Mouse (Mus musculus) midbrain, embryonic 10.5 days (tissue): ENCODE results near the gene Gm43518. TPM values are rescaled to one million over a fixed set of nuclear protein-coding genes. Genes with fewer than 3 reads are reported as not detected.

Experiments used
- DNase-seq: peaks from one replicate; pipeline ENCODE4 v3.0.0-alpha.2; 2017; ENCODE audit warnings: low spot score
- H3K27ac ChIP-seq: fragments of 300-500 bp; sonication (generic); replicated peaks from 2 replicates; pipeline ENCODE4 v1.5.1; 2016; ENCODE audit warnings: mild to moderate bottlenecking
- H3K27me3 ChIP-seq: fragments of 300-500 bp; sonication (generic); 2 replicates; pipeline ENCODE4 v1.6.1; 2016; ENCODE audit warnings: low read depth, mild to moderate bottlenecking; ENCODE audit not compliant: poor library complexity, severe bottlenecking
- H3K36me3 ChIP-seq: fragments of 300-500 bp; sonication (generic); 2 replicates; pipeline ENCODE4 v1.6.1; 2016; ENCODE audit warnings: mild to moderate bottlenecking, moderate library complexity
- H3K4me1 ChIP-seq: fragments of 300-500 bp; sonication (generic); 2 replicates; pipeline ENCODE4 v1.6.1; 2016
- H3K4me3 ChIP-seq: fragments of 300-500 bp; sonication (generic); 2 replicates; pipeline ENCODE4 v1.5.1; 2016; ENCODE audit warnings: mild to moderate bottlenecking, moderate library complexity
- H3K9me3 ChIP-seq: fragments of 300-500 bp; sonication (generic); replicated peaks from 2 replicates; pipeline ENCODE4 v1.6.1; 2016; ENCODE audit warnings: mild to moderate bottlenecking
- WGBS: fragments of 180-500 bp; shearing (Covaris S2); methylation state at CpG from one replicate; pipeline ENCODE4 v1.1.7; 2016; 5-methylcytosine and 5-hydroxymethylcytosine counted together
- polyA plus RNA-seq: library from polyadenylated mRNA; unstranded; fragments of >200 nt; fragmentation: Nextera tagmentation; extraction: Ambion mirVana; gene quantifications from 2 replicates; pipeline ENCODE4 v1.2.1, GENCODE M21; 2016

Gm43518 gene
- polyA plus RNA-seq, 1 experiment from 2014 or later = 1.9 TPM

DNA sequence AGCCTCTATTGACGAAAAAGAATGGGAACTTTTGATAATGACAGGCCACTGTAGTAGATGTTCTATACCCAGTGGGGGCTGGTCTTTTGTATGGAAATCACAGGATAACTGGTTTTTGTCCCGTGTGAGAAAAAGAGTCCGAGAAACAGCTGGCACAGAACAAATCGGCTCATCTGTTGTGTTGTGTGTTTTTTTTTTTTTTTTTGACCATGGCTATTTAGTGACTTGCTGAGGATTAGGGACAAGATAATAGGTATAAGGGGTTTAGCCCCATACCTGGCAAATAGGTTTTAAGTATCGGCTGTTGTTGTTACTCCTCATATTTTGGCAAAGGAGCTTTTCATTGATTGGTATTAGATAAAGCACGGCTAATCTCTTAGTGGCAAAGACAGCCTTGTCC lies 45.2 kb downstream of the Gm43518 start:
- H3K27me3 ChIP-seq = peaks cover 49% of the 10 kb centered on the region
- no peak for DNase-seq
- H3K27ac ChIP-seq = no peak overlapping the region
- peaks cover 32% of the 10 kb centered on the region for H3K4me1 ChIP-seq
- 74% methylated on average over 6 of the region's 6 CpGs for WGBS
- no peak overlapping the region for H3K4me3 ChIP-seq
- H3K9me3 ChIP-seq = no peaks in the 10 kb centered on the region
- H3K36me3 ChIP-seq = no peaks in the 10 kb centered on the region

DNA sequence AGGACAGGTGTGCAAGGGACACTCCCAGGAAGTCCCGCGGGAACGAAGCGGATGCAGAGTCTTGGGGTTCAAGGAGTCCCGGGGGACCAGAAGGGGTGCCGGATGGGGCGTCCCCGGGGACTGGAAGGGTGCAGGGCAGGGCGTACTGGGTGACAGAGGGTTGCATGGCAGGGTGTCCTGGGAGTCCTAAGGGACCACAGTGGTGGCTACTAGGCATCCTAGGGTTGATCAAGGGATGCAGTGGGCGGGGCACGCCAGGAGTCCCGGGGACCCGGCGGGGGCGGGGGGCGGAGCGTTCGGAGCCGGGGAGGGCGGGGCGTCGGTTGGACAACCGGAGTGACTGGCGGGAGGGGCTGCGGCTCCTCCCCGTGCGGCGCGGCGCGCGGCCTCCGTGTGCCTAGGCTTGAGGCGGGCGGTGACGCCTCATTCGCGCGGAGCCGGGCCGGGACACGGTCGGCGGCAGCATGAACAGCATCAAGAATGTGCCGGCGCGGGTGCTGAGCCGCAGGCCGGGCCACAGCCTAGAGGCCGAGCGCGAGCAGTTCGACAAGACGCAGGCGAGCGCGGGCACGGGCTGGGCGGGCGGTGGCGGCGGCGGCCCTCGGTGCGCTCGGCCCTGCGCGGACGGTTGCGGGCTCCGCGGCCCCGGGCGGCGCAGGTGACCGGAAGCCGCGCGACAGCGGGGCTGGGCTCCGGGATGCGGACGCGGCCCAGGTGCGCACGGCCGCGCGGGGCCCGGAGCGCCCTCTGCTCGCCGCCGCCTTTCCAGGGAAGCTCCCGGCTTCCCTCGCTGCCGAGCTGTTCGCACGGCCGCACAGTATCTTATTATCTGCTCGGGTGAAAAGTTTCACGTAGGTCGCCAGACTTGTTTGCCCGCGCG lies 46.3 kb downstream of the Gm43518 start, which contains the start of gene Hip1r:
Gene Hip1r, plus strand, starts transcription at position 330 of the 880 bp plus-strand sequence.
- Histone ChIP-seq H3K36me3 (no peaks in the 10 kb centered on the region), H3K9me3 (no peaks in the 10 kb centered on the region), H3K27me3 (peaks cover 49% of the 10 kb centered on the region), H3K27ac (peak within 1 kb of the TSS; percentile 79), H3K4me1 (peaks cover 37% of the 10 kb centered on the region), H3K4me3 (peak within 1 kb of the TSS; percentile 75)
- 1% methylated on average over 101 of the region's 106 CpGs for WGBS
- peak; percentile 63 for DNase-seq

DNA sequence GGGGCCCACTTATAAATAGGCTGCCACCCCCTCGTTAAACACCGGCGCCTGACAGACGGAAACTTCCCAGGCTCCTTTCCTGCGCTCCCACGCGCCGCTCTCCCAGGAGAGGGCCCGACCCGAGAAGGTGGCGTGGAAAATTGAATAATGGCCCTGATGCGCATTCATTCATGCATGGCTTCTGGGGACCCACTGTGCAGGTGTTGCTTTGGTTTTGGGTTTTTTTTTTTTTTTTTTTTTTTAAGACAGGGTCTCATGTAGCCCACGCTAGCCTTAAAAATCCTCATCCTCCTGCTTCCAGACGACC lies 46.9 kb downstream of the Gm43518 start:
- Histone ChIP-seq H3K36me3 (no peaks in the 10 kb centered on the region), H3K27me3 (peaks cover 49% of the 10 kb centered on the region), H3K9me3 (no peaks in the 10 kb centered on the region), H3K4me1 (peaks cover 37% of the 10 kb centered on the region), H3K4me3 (peak overlapping the region; percentile 75), H3K27ac (peak overlapping the region; percentile 79)
- under 1% methylated on average over 14 of the region's 14 CpGs for WGBS
- no peak for DNase-seq

DNA sequence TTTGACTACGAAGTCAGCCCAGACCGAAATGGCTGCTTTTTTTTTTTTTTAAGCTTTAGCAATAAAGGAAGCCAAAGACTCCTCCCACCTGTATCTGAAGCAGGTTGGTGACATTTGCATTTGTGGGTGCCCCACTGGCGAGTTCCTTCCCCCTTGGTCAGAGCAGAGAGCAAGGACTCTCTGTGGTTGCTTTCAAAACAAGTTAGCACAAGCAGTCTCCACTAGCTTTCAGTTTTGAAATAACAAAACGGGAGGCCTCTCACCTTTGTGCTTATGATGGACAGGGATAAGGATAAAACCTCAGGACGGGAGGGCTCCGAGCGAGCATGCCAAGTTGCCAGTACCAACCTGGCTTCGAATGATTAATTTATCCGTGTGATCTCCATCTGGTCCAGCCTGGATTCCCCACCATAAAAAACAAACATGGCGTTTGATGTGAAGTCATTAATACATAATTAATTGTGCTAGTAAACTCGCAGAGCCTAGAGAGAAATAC lies 47.4 kb downstream of the Gm43518 start:
- H3K36me3 ChIP-seq = no peaks in the 10 kb centered on the region
- H3K27me3 ChIP-seq = peaks cover 49% of the 10 kb centered on the region
- WGBS = 46% methylated on average over 11 of the region's 11 CpGs
- peak overlapping the region; percentile 75 for H3K4me3 ChIP-seq
- peaks cover 42% of the 10 kb centered on the region for H3K4me1 ChIP-seq
- H3K9me3 ChIP-seq = no peaks in the 10 kb centered on the region
- DNase-seq = no peak
- H3K27ac ChIP-seq = no peak overlapping the region

DNA sequence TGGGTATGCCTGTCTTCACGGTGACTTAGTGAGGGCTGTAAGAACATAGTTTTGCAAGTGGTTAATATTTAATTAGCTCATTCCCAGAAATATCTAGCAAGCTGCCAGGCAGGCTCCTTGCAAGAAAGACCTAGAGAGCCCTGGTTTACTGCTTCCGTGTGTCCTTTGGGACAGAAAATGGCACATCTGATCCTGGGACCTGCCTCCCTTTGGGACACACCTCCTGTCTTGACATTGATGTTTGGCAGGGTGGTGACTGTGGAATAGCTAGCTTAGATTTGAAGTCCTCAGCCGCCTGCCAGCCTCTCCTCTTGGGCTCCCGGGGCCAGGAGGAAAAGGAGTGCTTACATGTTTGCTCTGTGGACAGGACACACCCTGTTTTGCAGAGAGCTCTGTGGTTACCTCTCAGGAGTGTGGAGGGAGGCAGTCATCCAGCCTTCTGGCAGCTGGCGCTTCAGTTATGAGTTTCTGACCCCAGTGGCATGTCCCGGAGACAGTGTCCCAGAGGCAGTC lies 48.5 kb downstream of the Gm43518 start:
- H3K4me1 ChIP-seq = peaks cover 48% of the 10 kb centered on the region
- no peak for DNase-seq
- WGBS = 89% methylated on average over 6 of the region's 6 CpGs

DNA sequence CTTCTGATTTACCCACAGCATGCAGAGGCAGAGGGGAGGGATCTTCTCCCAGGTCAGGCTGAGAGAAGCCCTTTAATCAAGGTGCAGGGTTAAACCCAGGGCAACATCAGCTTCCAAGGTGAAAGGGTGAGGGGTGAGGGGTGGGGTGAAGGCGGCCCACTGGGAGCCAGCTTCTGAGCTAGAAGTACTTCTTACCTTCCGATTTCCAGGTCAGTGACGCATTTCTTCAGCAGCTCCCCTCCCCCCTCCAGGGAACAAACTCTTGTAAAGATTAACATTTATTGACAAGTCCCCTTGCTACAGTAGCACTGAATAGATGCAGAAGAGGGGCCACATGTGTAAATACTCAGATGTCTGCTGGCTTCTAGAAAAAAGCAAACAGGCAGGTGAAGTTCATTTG lies 50.0 kb downstream of the Gm43518 start:
- Histone ChIP-seq H3K27me3 (peaks cover 44% of the 10 kb centered on the region), H3K9me3 (no peaks in the 10 kb centered on the region), H3K4me1 (peaks cover 48% of the 10 kb centered on the region), H3K27ac (no peak overlapping the region), H3K4me3 (no peak overlapping the region), H3K36me3 (no peaks in the 10 kb centered on the region)
- DNase-seq = no peak
- WGBS = 55% methylated on average over 3 of the region's 3 CpGs

More for the DNA sequence above, 48.5 kb downstream of the Gm43518 start:
- H3K27ac ChIP-seq = no peak overlapping the region
- H3K4me3 ChIP-seq = no peak overlapping the region
- H3K27me3 ChIP-seq = peaks cover 49% of the 10 kb centered on the region
- no peaks in the 10 kb centered on the region for H3K36me3 ChIP-seq
- no peaks in the 10 kb centered on the region for H3K9me3 ChIP-seq

DNA sequence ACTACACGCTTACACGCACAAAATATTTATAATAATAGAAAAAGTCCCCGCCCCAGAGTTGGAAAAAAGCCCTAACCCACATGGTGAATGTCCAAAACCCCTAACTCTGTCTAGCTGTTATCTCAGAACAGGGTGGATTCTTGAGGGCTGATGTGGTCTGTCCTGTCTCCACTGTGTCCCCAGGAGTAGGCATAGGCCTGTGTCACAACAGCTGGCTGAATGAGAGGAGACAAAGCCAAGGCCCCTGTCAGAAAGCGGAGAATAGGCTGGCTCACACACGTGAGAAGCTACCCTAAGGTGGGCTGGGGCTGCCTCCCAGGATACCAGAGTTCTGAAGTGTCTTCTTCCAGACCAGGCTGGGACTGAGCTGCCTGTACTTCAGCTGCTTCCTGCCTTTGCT lies 50.9 kb downstream of the Gm43518 start:
- H3K4me1 ChIP-seq = peaks cover 46% of the 10 kb centered on the region
- DNase-seq = no peak

DNA sequence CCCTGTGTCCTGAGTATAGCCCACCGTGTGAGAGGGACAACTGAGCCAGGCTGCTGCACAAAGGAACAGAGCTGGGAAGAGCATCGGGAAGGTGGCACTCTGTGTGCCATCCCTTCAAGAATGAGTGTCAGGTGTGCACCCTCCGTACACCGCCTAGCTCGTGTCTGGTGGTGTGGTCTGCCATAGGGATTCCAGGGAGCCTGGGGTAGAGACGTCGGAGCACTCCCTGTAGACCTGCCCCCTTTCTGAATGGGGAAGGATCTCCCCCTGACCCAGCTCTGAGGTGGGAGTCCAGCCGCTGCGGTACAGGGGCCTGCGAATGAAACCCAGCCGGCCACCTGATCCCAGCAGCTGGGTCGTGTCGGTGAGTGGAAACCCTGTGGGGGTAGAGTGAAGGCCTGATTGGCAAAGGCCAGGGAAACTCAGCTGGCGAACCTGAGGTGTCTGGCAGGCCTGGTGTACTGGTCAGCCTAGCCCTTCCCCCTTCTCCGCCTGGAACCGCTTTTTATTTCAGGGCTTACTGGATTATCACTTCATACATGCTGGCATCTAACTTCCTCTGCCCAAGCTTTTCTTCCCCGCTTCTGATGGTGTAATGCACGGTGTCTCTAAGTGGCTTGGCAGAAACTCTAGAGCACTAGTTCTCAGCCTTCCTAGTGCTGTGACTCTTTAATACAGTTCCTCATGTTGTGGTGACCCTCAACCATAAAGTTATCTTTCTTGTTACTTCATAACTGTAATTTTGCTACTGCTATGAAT lies 52.2 kb downstream of the Gm43518 start:
- 82% methylated on average over 18 of the region's 18 CpGs for WGBS
- Histone ChIP-seq H3K4me3 (no peak overlapping the region), H3K9me3 (no peaks in the 10 kb centered on the region), H3K27ac (no peak overlapping the region), H3K36me3 (no peaks in the 10 kb centered on the region), H3K4me1 (peaks cover 35% of the 10 kb centered on the region), H3K27me3 (peaks cover 25% of the 10 kb centered on the region)
- no peak for DNase-seq

More for the DNA sequence above, 50.9 kb downstream of the Gm43518 start:
- Histone ChIP-seq H3K9me3 (no peaks in the 10 kb centered on the region), H3K4me3 (no peak overlapping the region), H3K27me3 (peaks cover 35% of the 10 kb centered on the region), H3K27ac (no peak overlapping the region), H3K36me3 (no peaks in the 10 kb centered on the region)
- WGBS = 86% methylated on average over 5 of the region's 5 CpGs

DNA sequence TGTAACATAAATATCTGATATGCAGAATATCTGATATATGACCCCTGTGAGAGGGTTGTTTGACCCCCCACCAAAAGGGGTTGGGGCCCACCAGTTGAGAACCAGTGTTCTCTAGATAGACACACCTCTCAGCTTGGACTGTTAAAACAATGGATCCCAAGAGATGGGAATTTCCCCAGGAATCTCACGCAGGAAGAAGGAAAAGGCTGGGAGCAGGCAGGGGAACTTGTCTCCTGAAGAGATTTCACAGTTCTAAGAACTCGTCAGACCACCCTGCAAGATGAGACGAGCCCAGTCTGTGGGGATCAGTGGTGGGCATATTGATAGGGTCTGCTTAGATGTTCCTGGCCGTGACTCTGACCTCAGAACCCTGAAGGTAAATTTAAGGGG lies 52.8 kb downstream of the Gm43518 start:
- H3K9me3 ChIP-seq = no peaks in the 10 kb centered on the region

DNA sequence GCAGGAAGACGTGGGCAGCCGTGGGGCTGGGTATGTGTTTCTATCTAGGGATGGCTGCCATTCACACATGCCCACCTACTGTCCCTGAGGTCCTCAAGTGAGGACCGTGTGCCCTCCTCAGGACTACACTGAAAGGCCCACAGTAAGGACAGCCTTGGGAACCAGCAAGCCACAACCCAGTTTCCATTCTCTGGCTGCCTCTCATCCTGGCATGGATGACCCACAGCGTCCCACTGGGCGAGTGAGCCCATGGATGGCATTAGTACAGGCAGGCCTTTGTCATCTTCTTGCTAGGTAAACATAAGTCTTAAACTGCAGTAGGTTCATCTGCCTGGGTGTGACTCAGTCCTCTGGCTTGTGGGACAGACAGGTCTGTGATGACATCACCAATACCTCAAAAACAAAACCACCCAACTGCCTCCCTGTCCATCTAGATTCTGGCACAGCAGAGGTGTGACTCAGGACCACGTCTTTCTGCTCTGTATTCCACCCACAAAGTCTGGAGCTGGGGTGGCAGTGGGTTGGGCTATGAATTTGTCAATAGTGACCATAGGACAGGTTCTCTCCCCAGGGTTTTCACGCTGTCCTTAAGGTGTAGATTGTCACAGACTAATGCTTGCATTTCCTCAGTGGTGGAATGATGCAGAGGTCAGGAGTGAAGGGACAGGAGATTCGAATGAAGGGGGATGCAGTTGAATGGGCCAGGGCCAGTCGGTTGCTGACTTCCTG lies 53.5 kb downstream of the Gm43518 start:
- no peaks in the 10 kb centered on the region for H3K9me3 ChIP-seq
- no peaks in the 10 kb centered on the region for H3K36me3 ChIP-seq
- DNase-seq = no peak
- H3K4me3 ChIP-seq = no peak overlapping the region
- WGBS = 85% methylated on average over 9 of the region's 9 CpGs
- no peak overlapping the region for H3K27ac ChIP-seq
- peaks cover 13% of the 10 kb centered on the region for H3K27me3 ChIP-seq
- peaks cover 30% of the 10 kb centered on the region for H3K4me1 ChIP-seq

More for the DNA sequence above, 52.8 kb downstream of the Gm43518 start:
- no peak for DNase-seq
- no peak overlapping the region for H3K4me3 ChIP-seq
- WGBS = 76% methylated on average over 4 of the region's 4 CpGs
- no peaks in the 10 kb centered on the region for H3K36me3 ChIP-seq
- H3K4me1 ChIP-seq = peaks cover 30% of the 10 kb centered on the region
- peaks cover 20% of the 10 kb centered on the region for H3K27me3 ChIP-seq
- H3K27ac ChIP-seq = no peak overlapping the region

DNA sequence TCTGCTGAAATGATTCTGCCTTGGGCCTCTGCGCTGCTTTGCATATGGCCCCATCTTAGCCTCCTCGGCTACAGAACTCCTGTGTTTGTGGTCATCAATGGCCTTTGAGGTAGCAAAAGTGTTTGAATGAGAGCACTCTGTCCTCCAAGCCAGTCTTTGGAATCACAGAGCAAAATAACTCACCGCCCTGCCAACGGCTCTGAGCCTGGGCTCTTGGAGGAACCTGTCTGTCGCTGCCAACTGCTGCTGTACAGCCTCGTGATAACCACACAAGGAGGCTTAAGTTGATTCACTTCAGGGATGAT lies 54.0 kb downstream of the Gm43518 start:
- Histone ChIP-seq H3K36me3 (no peaks in the 10 kb centered on the region), H3K27me3 (peaks cover 7% of the 10 kb centered on the region; the same call in 1 of the 2 replicates), H3K4me1 (peaks cover 28% of the 10 kb centered on the region), H3K27ac (no peak overlapping the region), H3K4me3 (no peak overlapping the region), H3K9me3 (no peaks in the 10 kb centered on the region)
- WGBS = 89% methylated on average over 6 of the region's 6 CpGs
- no peak for DNase-seq

DNA sequence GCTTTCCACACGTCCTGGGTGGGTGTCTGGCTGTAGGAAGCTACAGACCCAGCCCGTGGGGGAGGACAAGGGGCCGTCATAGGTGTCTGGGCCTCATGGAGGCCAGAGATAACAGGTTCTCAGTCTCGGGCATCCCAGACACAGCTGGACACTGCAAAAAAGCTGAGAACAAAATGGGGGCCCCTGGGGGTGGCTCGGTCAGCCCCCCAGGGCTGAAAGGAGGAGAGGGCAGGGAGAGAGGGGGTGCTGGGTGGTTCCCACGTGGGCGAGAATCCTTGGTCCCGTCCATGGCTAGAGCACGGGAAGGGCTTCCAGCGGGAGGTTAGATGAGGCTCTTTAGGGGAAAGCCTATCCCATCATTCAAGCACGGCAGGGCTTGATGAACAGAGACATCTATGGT lies 55.6 kb downstream of the Gm43518 start:
- Histone ChIP-seq H3K36me3 (no peaks in the 10 kb centered on the region), H3K27me3 (no peaks in the 10 kb centered on the region), H3K4me3 (no peak overlapping the region), H3K9me3 (no peaks in the 10 kb centered on the region), H3K4me1 (peaks cover 28% of the 10 kb centered on the region), H3K27ac (no peak overlapping the region)
- 84% methylated on average over 11 of the region's 11 CpGs for WGBS
- DNase-seq = no peak
